Mouse (Mus musculus) heart, embryonic 11.5 days (tissue): ENCODE measurements at regions not wholly inside any gene's neighbourhood (a gene's known extent, or its start where the extent isn't known, plus 50 kb on each side); places are given as distances from the start of the nearest gene placed in this dataset.

Source experiments
- ATAC-seq: fragments of 200-750 bp; cut with Nextera tagmentation; replicated peaks from 2 replicates; pipeline ENCODE4 v1.8.0; 2017; ENCODE audit warnings: moderate library complexity; ENCODE audit not compliant: insufficient number of reproducible peaks, low FRiP score, low TSS enrichment
- H3K27ac ChIP-seq: fragments of 300-500 bp; sonication (generic); 2 replicates; pipeline ENCODE4 v1.5.1; 2014; ENCODE audit warnings: mild to moderate bottlenecking, low read depth, low read length
- H3K27me3 ChIP-seq: fragments of 300-500 bp; sonication (generic); 2 replicates; pipeline ENCODE4 v1.6.1; 2014; ENCODE audit warnings: mild to moderate bottlenecking, low read length, mixed read lengths; ENCODE audit not compliant: control insufficient read depth, insufficient read depth
- H3K36me3 ChIP-seq: fragments of 300-500 bp; sonication (generic); 2 replicates; pipeline ENCODE4 v1.6.1; 2014; ENCODE audit warnings: mild to moderate bottlenecking, low read length, moderate library complexity, mixed read lengths; ENCODE audit not compliant: control insufficient read depth, insufficient read depth
- H3K4me1 ChIP-seq: fragments of 300-500 bp; sonication (generic); 2 replicates; pipeline ENCODE4 v1.6.1; 2014; ENCODE audit warnings: low read length; ENCODE audit not compliant: control insufficient read depth, insufficient read depth
- H3K4me2 ChIP-seq: fragments of 300-500 bp; sonication (generic); 2 replicates; pipeline ENCODE4 v1.6.1; 2014; ENCODE audit warnings: mild to moderate bottlenecking, moderate library complexity
- H3K4me3 ChIP-seq: fragments of 300-500 bp; sonication (generic); 2 replicates; pipeline ENCODE4 v1.5.1; 2014; ENCODE audit warnings: low read depth, low read length
- H3K9ac ChIP-seq: fragments of 300-500 bp; sonication (generic); 2 replicates; pipeline ENCODE4 v1.6.1; 2014; ENCODE audit warnings: mild to moderate bottlenecking, low read depth, low read length, moderate library complexity
- H3K9me3 ChIP-seq: fragments of 300-500 bp; sonication (generic); replicated peaks from 2 replicates; pipeline ENCODE4 v1.6.1; 2016; ENCODE audit warnings: low read length; ENCODE audit not compliant: control insufficient read depth
- WGBS: fragments of 180-500 bp; shearing (Covaris S2); extraction: QIAGEN DNeasy Blood & Tissue Kit; methylation state at CpG from one replicate; pipeline ENCODE4 v1.1.7; 2014; ENCODE audit not compliant: insufficient replicate concordance; 5-methylcytosine and 5-hydroxymethylcytosine counted together

GRCm38 (mm10) chr8:36304809-36305208 is 539.2 kb downstream of the Gm19410 start:
- Histone ChIP-seq H3K36me3 (no peaks in the 10 kb centered on the region), H3K4me1 (no peaks in the 10 kb centered on the region), H3K9ac (no peak overlapping the region), H3K27me3 (no peaks in the 10 kb centered on the region), H3K4me2 (no peak overlapping the region), H3K27ac (no peak overlapping the region), H3K9me3 (no peaks in the 10 kb centered on the region), H3K4me3 (no peak overlapping the region)
- WGBS = 85% methylated on average over 10 of the region's 10 CpGs
- ATAC-seq = no peak

- no peak overlapping the region for H3K27ac ChIP-seq
- 77% methylated on average over 4 of the region's 4 CpGs for WGBS
- H3K4me1 ChIP-seq = peaks cover 6% of the 10 kb centered on the region; the same call in 1 of the 2 replicates
- H3K27me3 ChIP-seq = no peaks in the 10 kb centered on the region
- no peaks in the 10 kb centered on the region for H3K36me3 ChIP-seq
- no peak overlapping the region for H3K4me3 ChIP-seq
- no peak overlapping the region for H3K9ac ChIP-seq
- no peak overlapping the region for H3K4me2 ChIP-seq
- H3K9me3 ChIP-seq = no peaks in the 10 kb centered on the region
- no peak for ATAC-seq
These were observed 540.7 kb downstream of the Gm19410 start for GRCm38 (mm10) chr8:36306336-36306735.

GRCm38 (mm10) chr8:36307496-36307895 is 541.9 kb downstream of the Gm19410 start:
- WGBS = 89% methylated on average over 8 of the region's 8 CpGs
- ATAC-seq = no peak
- Histone ChIP-seq H3K4me3 (no peak overlapping the region), H3K4me1 (peaks cover 6% of the 10 kb centered on the region; the same call in 1 of the 2 replicates), H3K36me3 (no peaks in the 10 kb centered on the region), H3K9me3 (no peaks in the 10 kb centered on the region), H3K27ac (no peak overlapping the region), H3K4me2 (no peak overlapping the region), H3K27me3 (no peaks in the 10 kb centered on the region), H3K9ac (no peak overlapping the region)

- Histone ChIP-seq H3K4me3 (no peak overlapping the region), H3K9me3 (no peaks in the 10 kb centered on the region), H3K27me3 (no peaks in the 10 kb centered on the region), H3K4me1 (peaks cover 6% of the 10 kb centered on the region; the same call in 1 of the 2 replicates), H3K9ac (no peak overlapping the region), H3K36me3 (no peaks in the 10 kb centered on the region), H3K27ac (no peak overlapping the region), H3K4me2 (no peak overlapping the region)
- 74% methylated on average over 2 of the region's 2 CpGs for WGBS
- no peak for ATAC-seq
These were observed 542.5 kb downstream of the Gm19410 start for GRCm38 (mm10) chr8:36308056-36308455.

GRCm38 (mm10) chr8:36309326-36309725 is 543.7 kb downstream of the Gm19410 start:
- no peak overlapping the region for H3K9ac ChIP-seq
- no peak for ATAC-seq

GRCm38 (mm10) chr8:36309952-36310351 is 544.4 kb downstream of the Gm19410 start:
- 0 out of 2 replicates have a peak overlapping the region, but pooled peaks have one; percentile 29 for H3K27ac ChIP-seq
- no peak for ATAC-seq

More at GRCm38 (mm10) chr8:36309326-36309725, 543.7 kb downstream of the Gm19410 start:
- Histone ChIP-seq H3K4me1 (peaks cover 6% of the 10 kb centered on the region; the same call in 1 of the 2 replicates), H3K4me2 (no peak overlapping the region), H3K27me3 (no peaks in the 10 kb centered on the region), H3K4me3 (no peak overlapping the region), H3K27ac (no peak overlapping the region), H3K9me3 (no peaks in the 10 kb centered on the region), H3K36me3 (no peaks in the 10 kb centered on the region)
- WGBS = 87% methylated on average over 6 of the region's 6 CpGs

GRCm38 (mm10) chr8:36311734-36312133 is 546.1 kb downstream of the Gm19410 start:
- Histone ChIP-seq H3K4me2 (no peak overlapping the region), H3K27me3 (no peaks in the 10 kb centered on the region), H3K9me3 (no peaks in the 10 kb centered on the region), H3K4me3 (no peak overlapping the region), H3K36me3 (no peaks in the 10 kb centered on the region), H3K9ac (no peak overlapping the region), H3K4me1 (peaks cover 6% of the 10 kb centered on the region; the same call in 1 of the 2 replicates), H3K27ac (no peak overlapping the region)
- no peak for ATAC-seq
- WGBS = 62% methylated on average over 5 of the region's 5 CpGs

More at GRCm38 (mm10) chr8:36309952-36310351, 544.4 kb downstream of the Gm19410 start:
- WGBS = 37% methylated on average over 10 of the region's 10 CpGs
- no peaks in the 10 kb centered on the region for H3K36me3 ChIP-seq
- peaks cover 6% of the 10 kb centered on the region; the same call in 1 of the 2 replicates for H3K4me1 ChIP-seq
- no peaks in the 10 kb centered on the region for H3K9me3 ChIP-seq
- H3K4me2 ChIP-seq = peak overlapping the region; percentile 40
- 0 out of 2 replicates have a peak overlapping the region, but pooled peaks have one; percentile 34 for H3K9ac ChIP-seq
- no peak overlapping the region for H3K4me3 ChIP-seq
- H3K27me3 ChIP-seq = no peaks in the 10 kb centered on the region

GRCm38 (mm10) chr8:36312963-36313362 is 547.4 kb downstream of the Gm19410 start:
- Histone ChIP-seq H3K27me3 (no peaks in the 10 kb centered on the region), H3K9me3 (no peaks in the 10 kb centered on the region), H3K4me2 (no peak overlapping the region), H3K27ac (no peak overlapping the region), H3K4me3 (no peak overlapping the region), H3K4me1 (peaks cover 6% of the 10 kb centered on the region; the same call in 1 of the 2 replicates), H3K9ac (no peak overlapping the region), H3K36me3 (no peaks in the 10 kb centered on the region)
- ATAC-seq = no peak
- 82% methylated on average over 3 of the region's 3 CpGs for WGBS

GRCm38 (mm10) chr8:36318396-36318795 is 552.8 kb downstream of the Gm19410 start:
- H3K4me3 ChIP-seq = no peak overlapping the region
- no peaks in the 10 kb centered on the region for H3K36me3 ChIP-seq
- 0 out of 2 replicates have a peak, but pooled peaks cover 2% of the 10 kb centered on the region for H3K4me1 ChIP-seq
- H3K9me3 ChIP-seq = no peaks in the 10 kb centered on the region
- no peak overlapping the region for H3K27ac ChIP-seq
- ATAC-seq = no peak
- 74% methylated on average over 2 of the region's 2 CpGs for WGBS
- H3K9ac ChIP-seq = no peak overlapping the region
- H3K4me2 ChIP-seq = no peak overlapping the region
- H3K27me3 ChIP-seq = no peaks in the 10 kb centered on the region
